Mouse (Mus musculus): ENCODE measurements around the gene Lig3.
"Not testable (repeated sequence)": the region's sequence is repeated elsewhere in the genome, so short reads cannot be mapped to it uniquely, and the experiment has no call there.

The Lig3 gene

DNA sequence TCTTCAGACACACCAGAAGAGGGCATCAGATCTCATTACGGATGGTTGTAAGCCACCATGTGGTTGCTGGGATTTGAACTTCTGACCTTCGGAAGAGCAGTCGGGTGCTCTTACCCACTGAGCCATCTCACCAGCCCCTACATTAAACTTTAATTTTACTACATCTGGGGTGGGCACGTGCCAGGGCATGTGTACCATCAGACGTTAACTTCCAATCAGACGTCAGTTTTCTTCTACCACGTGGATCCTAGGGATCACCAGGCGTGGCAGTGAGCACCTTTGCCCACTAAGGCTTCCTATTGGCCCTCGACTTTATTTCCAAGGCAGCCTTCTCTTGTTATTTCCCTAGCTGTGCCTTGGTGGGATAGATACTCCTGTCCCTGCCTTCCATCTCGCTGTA is 51.5 kb downstream of the Lig3 start:
- not testable (repeated sequence) for DNase-seq

GRCm38 (mm10) chr11:82833929-82834328 is 53.0 kb downstream of the Lig3 start:
- DNase-seq: no peak

DNA sequence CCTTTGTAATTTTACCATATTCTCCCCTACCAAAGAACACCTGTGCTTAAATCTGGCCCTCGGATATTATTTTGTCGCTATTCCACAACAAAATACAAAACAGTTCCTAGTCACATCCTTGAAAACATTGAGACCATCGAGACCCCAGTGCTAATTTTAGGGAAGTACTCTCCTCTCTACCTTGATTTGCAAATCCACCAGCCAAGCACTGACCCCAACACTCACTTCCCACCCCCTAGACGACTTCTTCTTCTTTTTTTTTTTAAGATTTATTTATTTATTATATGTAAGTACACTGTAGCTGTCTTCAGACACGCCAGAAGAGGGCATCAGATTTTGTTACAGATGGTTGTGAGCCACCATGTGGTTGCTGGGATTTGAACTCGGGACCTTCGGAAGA is 53.5 kb downstream of the Lig3 start:
- not testable (repeated sequence) for DNase-seq

GRCm38 (mm10) chr11:82835616-82836432 is 54.9 kb downstream of the Lig3 start:
- no peak for DNase-seq

DNA sequence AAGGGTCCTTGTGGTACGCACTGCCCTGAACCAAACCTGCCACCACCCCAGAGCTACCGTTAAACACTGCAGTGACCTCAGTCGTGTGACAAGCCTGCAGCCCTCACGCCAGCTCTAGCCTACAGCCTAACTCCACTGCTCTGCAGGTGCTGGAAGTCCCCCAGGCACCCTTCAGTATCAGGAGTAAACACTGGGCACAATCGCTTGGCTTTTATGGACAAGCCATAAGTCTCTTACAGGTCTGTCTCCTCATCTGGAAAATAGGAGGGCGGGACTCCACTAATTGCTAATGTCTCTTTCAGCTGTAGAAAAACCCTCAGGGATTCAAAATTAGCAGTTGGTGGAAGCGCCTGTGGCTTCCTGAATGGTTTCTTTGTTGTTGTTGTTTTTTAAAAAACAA is 56.3 kb downstream of the Lig3 start:
- no peak for DNase-seq

DNA sequence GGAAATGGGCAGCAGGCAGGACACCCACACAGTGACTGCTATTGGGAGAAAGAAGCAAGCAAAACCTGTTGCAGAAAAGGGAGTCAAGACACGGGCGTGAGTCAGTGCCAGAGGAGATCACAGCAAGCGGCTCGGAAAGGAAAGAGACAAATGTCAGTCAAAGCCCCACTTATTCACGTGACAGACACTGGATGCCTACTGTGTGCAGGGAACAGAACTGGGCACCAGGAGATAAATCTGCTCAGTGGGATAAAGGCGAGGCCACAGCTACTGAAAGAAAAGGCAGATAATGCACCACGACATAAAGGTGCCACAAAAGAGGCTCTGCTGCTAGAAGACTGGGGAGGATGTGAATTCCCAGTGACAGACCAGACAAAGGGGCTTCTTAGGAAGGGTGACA is 56.9 kb downstream of the Lig3 start:
- no peak for DNase-seq

GRCm38 (mm10) chr11:82838511-82838910 is 57.6 kb downstream of the Lig3 start:
- no peak for DNase-seq

- no peak for DNase-seq
Observed at GRCm38 (mm10) chr11:82844771-82845414, 64.0 kb downstream of the Lig3 start.

DNA sequence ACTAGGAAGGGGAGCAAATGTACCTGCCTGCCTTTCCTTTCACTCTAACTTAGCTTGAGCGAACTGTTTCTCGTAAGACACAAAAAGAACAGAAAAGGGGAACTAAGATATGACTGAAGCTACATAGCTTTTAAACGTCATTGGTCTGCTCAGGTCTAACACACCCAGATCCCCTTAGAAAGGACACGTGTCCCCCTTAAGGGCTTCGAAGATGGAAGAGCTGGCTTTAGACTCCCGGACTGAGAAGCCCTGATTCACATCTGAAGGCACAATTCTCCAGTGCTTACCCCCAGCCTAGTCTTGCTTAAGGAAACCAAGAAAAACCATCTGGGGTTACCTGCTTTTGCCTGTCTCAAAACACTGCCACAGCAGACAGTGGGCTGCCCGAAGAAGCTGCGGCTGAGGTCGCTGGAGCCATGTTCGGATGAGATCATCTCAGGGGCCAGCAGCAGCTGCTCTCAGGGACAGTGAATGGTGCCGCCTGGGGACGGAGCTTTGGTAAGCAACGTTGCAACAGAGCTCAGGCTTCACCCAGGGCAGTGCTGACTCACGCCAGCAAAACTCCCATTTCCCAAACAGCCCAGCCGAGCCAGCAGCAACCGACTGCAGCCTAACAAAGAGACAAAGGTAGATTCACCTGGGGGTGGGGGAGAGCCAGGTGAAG is 64.6 kb downstream of the Lig3 start:
- DNase-seq: peak; percentile 74

DNA sequence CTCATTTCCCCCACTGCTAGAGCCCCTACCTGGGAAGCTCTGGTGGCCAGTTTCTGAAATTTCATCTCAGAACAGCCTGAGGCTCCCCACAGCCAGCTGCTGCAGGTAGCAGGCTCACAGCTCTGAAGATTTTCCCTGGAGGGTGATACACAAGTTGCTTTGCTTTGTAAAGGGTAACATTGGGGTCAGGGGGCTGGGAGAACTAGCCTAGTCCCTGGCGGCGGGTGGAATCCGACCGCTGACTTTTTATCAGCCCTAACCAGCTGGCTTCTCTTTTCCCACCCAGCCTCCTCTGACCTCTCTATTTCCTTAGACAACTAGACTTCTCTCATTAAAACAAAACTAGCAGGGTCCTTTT is 65.2 kb downstream of the Lig3 start:
- no peak for DNase-seq

GRCm38 (mm10) chr11:82846938-82847337 is 66.0 kb downstream of the Lig3 start:
- DNase-seq: no peak

GRCm38 (mm10) chr11:82847571-82848000 is 66.7 kb downstream of the Lig3 start:
- no peak for DNase-seq

- no peak for DNase-seq
Observed at GRCm38 (mm10) chr11:82850259-82850658, 69.4 kb downstream of the Lig3 start.

DNA sequence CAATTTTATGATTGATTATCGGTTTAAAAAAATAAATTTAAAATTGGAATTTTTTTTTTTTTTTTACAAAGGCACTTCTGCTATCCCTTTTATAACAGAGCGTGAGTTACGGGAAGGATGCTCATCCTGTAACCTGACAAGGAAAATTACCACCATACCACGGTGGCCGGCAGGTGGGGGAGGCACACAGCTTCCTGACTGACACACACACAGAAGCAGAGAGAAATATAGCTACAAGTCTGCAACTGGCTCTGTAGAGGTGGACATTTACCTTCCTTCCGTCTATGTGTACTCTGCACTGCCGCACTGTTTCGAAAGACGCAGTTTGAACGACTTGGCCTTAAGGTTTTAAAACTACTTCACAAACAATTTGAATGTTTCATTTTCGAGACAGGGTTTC is 71.2 kb downstream of the Lig3 start:
- DNase-seq: no peak

DNA sequence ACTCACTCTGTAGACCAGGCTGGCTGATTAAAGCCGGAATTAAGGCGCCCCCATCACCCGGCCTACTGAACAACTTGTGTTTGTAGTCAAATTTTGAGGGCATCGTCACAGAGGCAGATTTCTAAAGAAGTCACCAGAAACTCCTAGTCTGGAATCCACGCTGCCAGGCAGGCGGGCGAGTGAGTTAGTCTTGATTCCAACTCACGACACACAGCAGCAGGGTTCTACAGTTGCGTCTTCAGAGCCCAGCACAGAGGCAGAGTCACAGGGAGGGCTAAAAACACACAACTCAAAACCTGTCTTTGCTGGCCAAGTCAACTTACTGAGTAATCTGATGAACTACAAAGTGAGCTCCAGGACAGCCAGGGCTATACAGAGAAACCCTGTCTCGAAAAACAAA is 71.6 kb downstream of the Lig3 start:
- no peak for DNase-seq

DNA sequence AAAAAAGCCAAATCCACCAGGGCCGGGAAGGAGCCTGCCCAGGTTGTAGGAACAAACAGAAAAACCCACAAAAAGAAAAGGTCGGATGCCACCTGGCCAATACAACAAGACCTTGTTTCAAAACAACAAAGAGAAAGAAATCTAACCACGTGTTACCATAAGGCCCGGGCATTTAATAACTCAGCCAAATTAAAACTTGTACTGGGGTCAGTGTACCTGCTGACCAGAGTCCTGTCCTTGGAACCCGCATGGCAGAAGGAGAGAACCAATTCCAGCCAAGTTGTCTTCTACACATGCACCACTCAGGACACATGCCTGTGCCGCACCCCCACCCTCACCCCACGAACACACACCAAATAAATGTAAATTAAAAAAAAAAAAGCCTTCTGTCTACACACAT is 72.0 kb downstream of the Lig3 start:
- no peak for DNase-seq

All from kidney, postnatal 10 days (tissue).